Comparison of ENCODE assay signal across 24 mouse cellular contexts in the genomic region with DNA sequence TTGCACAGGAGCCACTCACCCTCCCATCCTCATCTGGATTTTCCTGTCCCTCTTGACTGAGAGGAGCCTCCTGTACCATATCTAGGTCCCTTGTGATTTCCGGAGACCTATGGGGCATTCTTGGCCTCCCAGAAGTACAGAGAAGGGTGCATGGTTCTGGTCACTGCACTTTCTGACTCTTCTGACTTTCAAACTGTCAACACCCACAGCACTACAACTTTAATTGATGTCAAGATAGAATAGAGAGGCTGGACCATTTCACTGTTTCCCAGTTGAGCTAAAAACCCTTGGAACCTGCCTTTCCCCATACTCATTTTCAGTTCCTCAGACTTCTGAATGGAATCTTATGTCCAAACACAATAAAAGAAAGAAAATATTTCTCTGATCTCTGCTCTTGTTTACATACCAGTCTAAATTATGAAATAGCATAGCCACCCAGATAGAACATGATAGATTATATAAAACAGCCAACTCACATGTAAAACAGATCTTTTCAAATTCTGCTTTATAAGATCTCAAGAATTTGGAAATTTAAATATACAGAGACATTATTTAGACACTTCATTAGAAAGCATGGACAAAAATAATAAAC.
A peak's percentile ranks its signal among the peaks of the same experiment; 100 is the strongest.
DNase-seq lines count a peak whose midpoint lies in the region; ATAC-seq and TF ChIP-seq lines count a peak whose summit lies in the region.
"Had no signal": no experiment of that assay in that cellular context is flagged by ENCODE, and none has a peak within 500 bp of the region (broad histone marks: within the 10 kb centered on the region; RNA-seq: fewer than 3 reads in every experiment).

No protein-coding gene starts in this region.

- no peaks in the 10 kb centered on the region for H3K36me3 ChIP-seq in heart, embryonic 12.5 days
- H3K36me3 ChIP-seq in lung, embryonic 14.5 days (ENCODE audit: insufficient read depth): no peaks in the 10 kb centered on the region
- H3K36me3 ChIP-seq in lung, embryonic 16.5 days (ENCODE audit: control insufficient read depth, insufficient read depth, low read length): no peaks in the 10 kb centered on the region
- H3K36me3 ChIP-seq: embryonic facial prominence, embryonic 10.5 days; embryonic facial prominence, embryonic 12.5 days; forebrain, embryonic 15.5 days; G1E had no signal

- 61% methylated on average over 1 of the region's 1 CpGs for WGBS in heart, embryonic 12.5 days
- 72% methylated on average over 1 of the region's 1 CpGs for WGBS in lung, embryonic 14.5 days
- WGBS in lung, embryonic 16.5 days: 52% methylated on average over 1 of the region's 1 CpGs
- WGBS in lung, adult 2 months: 68% methylated on average over 1 of the region's 1 CpGs

- no peak overlapping the region for H3K4me2 ChIP-seq in heart, embryonic 12.5 days
- no peak overlapping the region for H3K4me2 ChIP-seq in lung, embryonic 14.5 days
- no peak overlapping the region for H3K4me2 ChIP-seq in lung, embryonic 16.5 days (ENCODE audit: low read depth, low read length)
- H3K4me2 ChIP-seq: embryonic facial prominence, embryonic 12.5 days; forebrain, embryonic 13.5 days; forebrain, embryonic 15.5 days had no signal

- no peak for ATAC-seq in heart, embryonic 12.5 days (ENCODE audit: insufficient number of reproducible peaks, low FRiP score)
- ATAC-seq in lung, embryonic 14.5 days (ENCODE audit: insufficient read depth): peak; percentile 64; the same call in 1 of the 2 replicates
- ATAC-seq in lung, embryonic 16.5 days (ENCODE audit: low read depth): peak; percentile 84
- ATAC-seq: activated CD4-positive, CD25-positive, alpha-beta regulatory T cell, adult 4 months; CD4-positive, CD25-positive, alpha-beta regulatory T cell, adult 4 months; forebrain, embryonic 13.5 days; forebrain, embryonic 15.5 days; Patski had no signal

- H3K27ac ChIP-seq in heart, embryonic 12.5 days (ENCODE audit: poor library complexity, severe bottlenecking): no peak overlapping the region
- no peak overlapping the region for H3K27ac ChIP-seq in lung, embryonic 14.5 days (ENCODE audit: low read depth)
- H3K27ac ChIP-seq in lung, embryonic 16.5 days (ENCODE audit: low read length): no peak overlapping the region
- H3K27ac ChIP-seq: embryonic facial prominence, embryonic 10.5 days; embryonic facial prominence, embryonic 12.5 days; forebrain, embryonic 13.5 days; forebrain, embryonic 15.5 days had no signal

- no peaks in the 10 kb centered on the region for H3K27me3 ChIP-seq in heart, embryonic 12.5 days (replicated peaks)
- H3K27me3 ChIP-seq in lung, embryonic 14.5 days (ENCODE audit: insufficient read depth, low read length): no peaks in the 10 kb centered on the region
- H3K27me3 ChIP-seq in lung, embryonic 16.5 days (ENCODE audit: control insufficient read depth, insufficient read depth, low read depth, low read length): no peaks in the 10 kb centered on the region
- H3K27me3 ChIP-seq: CH12.LX; embryonic facial prominence, embryonic 12.5 days; forebrain, embryonic 13.5 days; forebrain, embryonic 15.5 days; Patski had no signal

- no peak overlapping the region for H3K4me3 ChIP-seq in heart, embryonic 12.5 days
- H3K4me3 ChIP-seq in lung, embryonic 14.5 days (ENCODE audit: low read depth, low read length): no peak overlapping the region
- no peak overlapping the region for H3K4me3 ChIP-seq in lung, embryonic 16.5 days (ENCODE audit: low read length)
- H3K4me3 ChIP-seq in lung, adult 2 months (replicated peaks; ENCODE audit: extremely low read depth, low read depth, low read length): no peak overlapping the region
- H3K4me3 ChIP-seq: embryonic facial prominence, embryonic 10.5 days; embryonic facial prominence, embryonic 12.5 days; forebrain, embryonic 13.5 days; forebrain, embryonic 15.5 days had no signal

- no peak overlapping the region for H3K9ac ChIP-seq in heart, embryonic 12.5 days
- no peak overlapping the region for H3K9ac ChIP-seq in lung, embryonic 14.5 days
- no peak overlapping the region for H3K9ac ChIP-seq in lung, embryonic 16.5 days (ENCODE audit: low read length)
- H3K9ac ChIP-seq: embryonic facial prominence, embryonic 12.5 days; forebrain, embryonic 13.5 days; forebrain, embryonic 15.5 days had no signal

- no peak for TF ChIP-seq CTCF in lung, embryonic 14.5 days (IDR thresholded peaks at IDR 0.05; ENCODE audit: low read depth)
- no peak for TF ChIP-seq CTCF in lung, adult 2 months (IDR thresholded peaks at IDR 0.05; ENCODE audit: insufficient read depth, low read length)

- H3K9me3 ChIP-seq in heart, embryonic 12.5 days (replicated peaks): no peaks in the 10 kb centered on the region
- no peaks in the 10 kb centered on the region for H3K9me3 ChIP-seq in lung, embryonic 14.5 days (ENCODE audit: low read depth, low read length)
- no peaks in the 10 kb centered on the region for H3K9me3 ChIP-seq in lung, embryonic 16.5 days (ENCODE audit: control insufficient read depth, low read length)
- H3K9me3 ChIP-seq: embryonic facial prominence, embryonic 10.5 days; embryonic facial prominence, embryonic 12.5 days; forebrain, embryonic 13.5 days; forebrain, embryonic 15.5 days; G1E had no signal

- no peak for TF ChIP-seq POLR2A in lung, adult 2 months (IDR thresholded peaks at IDR 0.05; ENCODE audit: borderline replicate concordance, extremely low read depth, low read depth, low read length)

- H3K4me1 ChIP-seq in heart, embryonic 12.5 days (replicated peaks): no peaks in the 10 kb centered on the region
- no peaks in the 10 kb centered on the region for H3K4me1 ChIP-seq in lung, embryonic 14.5 days (ENCODE audit: insufficient read depth)
- H3K4me1 ChIP-seq in lung, embryonic 16.5 days (replicated peaks; ENCODE audit: control insufficient read depth, insufficient read depth, low read length): peaks cover 8% of the 10 kb centered on the region; the same call in 1 of the 2 replicates
- H3K4me1 ChIP-seq in lung, adult 2 months (ENCODE audit: control insufficient read depth, insufficient read depth, low read length): no peaks in the 10 kb centered on the region
- H3K4me1 ChIP-seq: embryonic facial prominence, embryonic 10.5 days; embryonic facial prominence, embryonic 12.5 days; forebrain, embryonic 13.5 days; forebrain, embryonic 15.5 days had no signal

- peak; percentile 56 for DNase-seq in heart, adult 11 months
- DNase-seq in lung, embryonic 14.5 days: peak; percentile 32
- no peak for DNase-seq in lung, postnatal 14 days
- no peak for DNase-seq in lung, adult 2 months
- DNase-seq: adrenal gland, adult 8-10 months; adrenal gland, postnatal 14 days; adrenal gland, postnatal 36 days; B cell, adult 2 months; cerebellum, adult 11-12 months; cerebellum, adult 2 months; cerebellum, adult 9-10 months; cerebellum, postnatal 10 days; cerebellum, postnatal 25 days had no signal

Comparison
In these comparisons a context has a peak if more than half of its experiments do, and no peak if none do; other contexts are left out.
1. DNase-seq: peak in heart, adult 11 months (single experiment) and lung, embryonic 14.5 days (single experiment); none in lung, postnatal 14 days (single experiment) and lung, adult 2 months (single experiment).